In genomic region chr9:54527694-54528093, GRCm38 (mm10) we compare ENCODE assay signal across 31 mouse cellular contexts. TPM values are rescaled to one million over a fixed set of nuclear protein-coding genes. Genes with fewer than 3 reads are reported as not detected.
DNase-seq lines count a peak whose midpoint lies in the region; ATAC-seq and TF ChIP-seq lines count a peak whose summit lies in the region.
"Had no signal": no experiment of that assay in that cellular context is flagged by ENCODE, and none has a peak within 500 bp of the region (broad histone marks: within the 10 kb centered on the region; RNA-seq: fewer than 3 reads in every experiment).

No protein-coding gene starts in this region.

- in situ Hi-C loops in CH12.LX (cut with MboI; ENCODE audit: low pct_ligation_motif_present, low pct_unique_long_range_greater_than_20kb, low sequenced_read_pairs): no loop called here

- no peak overlapping the region for H3K4me3 ChIP-seq in forebrain, postnatal 0 days (ENCODE audit: low read depth, low read length)
- H3K4me3 ChIP-seq in forebrain, embryonic 11.5 days (ENCODE audit: low read depth, low read length): no peak overlapping the region
- no peak overlapping the region for H3K4me3 ChIP-seq in kidney, postnatal 0 days (replicated peaks; ENCODE audit: low read depth, low read length)
- no peak overlapping the region for H3K4me3 ChIP-seq in CH12.LX (replicated peaks in 1 of 3; ENCODE audit: low read depth in 2 of 3, low read length in 2 of 3, poor library complexity in 1 of 3)
- H3K4me3 ChIP-seq: embryonic facial prominence, embryonic 12.5 days; forebrain, embryonic 12.5 days; heart, embryonic 12.5 days; hindbrain, embryonic 12.5 days; neural tube, embryonic 15.5 days; stomach, embryonic 15.5 days had no signal

- dilution Hi-C loops in CH12.LX (cut with MboI; ENCODE audit: extremely low pct_ligation_motif_present, extremely low pct_unique_long_range_greater_than_20kb, low sequenced_read_pairs): no loop called here

- H3K27ac ChIP-seq in forebrain, postnatal 0 days (ENCODE audit: low read depth, low read length): no peak overlapping the region
- H3K27ac ChIP-seq in forebrain, embryonic 11.5 days (ENCODE audit: low read depth, low read length): no peak overlapping the region
- no peak overlapping the region for H3K27ac ChIP-seq in kidney, postnatal 0 days
- H3K27ac ChIP-seq in CH12.LX (ENCODE audit: insufficient read depth, low read depth): no peak overlapping the region
- H3K27ac ChIP-seq: embryonic facial prominence, embryonic 12.5 days; forebrain, embryonic 12.5 days; hindbrain, embryonic 12.5 days; macrophage; neural tube, embryonic 15.5 days; stomach, embryonic 15.5 days had no signal

- TF ChIP-seq CTCF in forebrain, postnatal 0 days (IDR thresholded peaks at IDR 0.05; ENCODE audit: low read depth): peak; percentile 52
- peak; percentile 45 for TF ChIP-seq CTCF in kidney, postnatal 0 days (IDR thresholded peaks at IDR 0.05; ENCODE audit: low read depth)
- peak in 1 of 2 experiments; percentile 51; a peak in 2 of 4 replicates for TF ChIP-seq CTCF in CH12.LX (conservative IDR thresholded peaks at IDR 0.05 in 1 of 2, IDR thresholded peaks at IDR 0.05 in 1 of 2; ENCODE audit: low read depth in 2 of 2, low read length in 2 of 2)
- TF ChIP-seq CTCF in brain, embryonic 14.5 days (IDR thresholded peaks at IDR 0.05; ENCODE audit: borderline replicate concordance, extremely low read depth, insufficient read depth, insufficient read length): no peak

- no peaks in the 10 kb centered on the region for H3K27me3 ChIP-seq in forebrain, postnatal 0 days (ENCODE audit: insufficient read depth, low read length)
- no peaks in the 10 kb centered on the region for H3K27me3 ChIP-seq in forebrain, embryonic 11.5 days (ENCODE audit: control insufficient read depth, insufficient read depth, low read length)
- no peaks in the 10 kb centered on the region for H3K27me3 ChIP-seq in kidney, postnatal 0 days (ENCODE audit: insufficient read depth, low read length)
- H3K27me3 ChIP-seq in CH12.LX (replicated peaks): no peaks in the 10 kb centered on the region
- H3K27me3 ChIP-seq: embryonic facial prominence, embryonic 12.5 days; forebrain, embryonic 12.5 days; heart, embryonic 12.5 days; hindbrain, embryonic 12.5 days; neural tube, embryonic 15.5 days; stomach, embryonic 15.5 days had no signal

- no peaks in the 10 kb centered on the region for H3K79me2 ChIP-seq in CH12.LX (replicated peaks; ENCODE audit: control insufficient read depth, extremely low read depth, insufficient read depth, poor library complexity, severe bottlenecking)

- no peak for TF ChIP-seq POLR2A in CH12.LX (IDR thresholded peaks at IDR 0.05; ENCODE audit: low read depth, low read length)
- no peak for TF ChIP-seq POLR2A in brain, embryonic 14.5 days (IDR thresholded peaks at IDR 0.05; ENCODE audit: borderline replicate concordance, extremely low read depth, insufficient read depth, insufficient read length, poor library complexity, severe bottlenecking)

- H3K9me3 ChIP-seq in forebrain, postnatal 0 days (ENCODE audit: low read length): no peaks in the 10 kb centered on the region
- H3K9me3 ChIP-seq in forebrain, embryonic 11.5 days (ENCODE audit: control insufficient read depth, low read length): no peaks in the 10 kb centered on the region
- H3K9me3 ChIP-seq in kidney, postnatal 0 days (replicated peaks; ENCODE audit: low read length): no peaks in the 10 kb centered on the region
- no peaks in the 10 kb centered on the region for H3K9me3 ChIP-seq in CH12.LX (replicated peaks; ENCODE audit: low read length)
- H3K9me3 ChIP-seq: embryonic facial prominence, embryonic 12.5 days; forebrain, embryonic 12.5 days; heart, embryonic 12.5 days; hindbrain, embryonic 12.5 days; neural tube, embryonic 15.5 days; stomach, embryonic 15.5 days had no signal

- no peak overlapping the region for H3K9ac ChIP-seq in forebrain, postnatal 0 days
- H3K9ac ChIP-seq in forebrain, embryonic 11.5 days (ENCODE audit: low read length): no peak overlapping the region
- H3K9ac ChIP-seq in kidney, postnatal 0 days (ENCODE audit: low read depth, low read length): no peak overlapping the region
- no peak overlapping the region for H3K9ac ChIP-seq in CH12.LX (ENCODE audit: insufficient read depth, low read depth)
- H3K9ac ChIP-seq: embryonic facial prominence, embryonic 12.5 days; forebrain, embryonic 12.5 days; heart, embryonic 12.5 days; hindbrain, embryonic 12.5 days; liver, postnatal 0 days; neural tube, embryonic 15.5 days; stomach, embryonic 15.5 days had no signal

- no peak for DNase-seq in forebrain, postnatal 0 days
- DNase-seq in forebrain, embryonic 11.5 days (ENCODE audit: low spot score): no peak
- peak; percentile 26 for DNase-seq in kidney, postnatal 0 days (ENCODE audit: low spot score)
- DNase-seq in kidney, postnatal 36 days: no peak
- DNase-seq in CH12.LX (ENCODE audit: extremely low read depth): no peak
- DNase-seq in brain, embryonic 14.5 days (ENCODE audit: low read depth): peak; percentile 5
- DNase-seq in gastrocnemius, postnatal 4 days (ENCODE audit: low spot score in 2 of 2): no peak
- DNase-seq in layer of hippocampus, postnatal 14 days (ENCODE audit: low spot score in 2 of 2): no peak
- DNase-seq: adrenal gland, postnatal 36 days; B cell, adult 2 months; cerebellum, adult 8-10 months; heart, postnatal 10 days; kidney, adult 9 months; kidney, postnatal 25 days; liver, postnatal 0 days; thymus, adult 18-20 months; thymus, postnatal 4 days had no signal

- TF ChIP-seq EP300 in CH12.LX (IDR thresholded peaks at IDR 0.05; ENCODE audit: low read length): no peak

- 72% methylated on average over 7 of the region's 7 CpGs for WGBS in forebrain, postnatal 0 days
- 82% methylated on average over 7 of the region's 7 CpGs for WGBS in forebrain, embryonic 11.5 days
- 58% methylated on average over 7 of the region's 7 CpGs for WGBS in kidney, postnatal 0 days

- H3K36me3 ChIP-seq in forebrain, postnatal 0 days (ENCODE audit: insufficient read depth): no peaks in the 10 kb centered on the region
- H3K36me3 ChIP-seq in forebrain, embryonic 11.5 days (ENCODE audit: control insufficient read depth, insufficient read depth, low read length): no peaks in the 10 kb centered on the region
- no peaks in the 10 kb centered on the region for H3K36me3 ChIP-seq in kidney, postnatal 0 days (ENCODE audit: insufficient read depth, low read length)
- no peaks in the 10 kb centered on the region for H3K36me3 ChIP-seq in CH12.LX (replicated peaks in 1 of 2; ENCODE audit: control insufficient read depth in 1 of 2, insufficient read depth in 1 of 2, low read length in 1 of 2)
- H3K36me3 ChIP-seq: embryonic facial prominence, embryonic 12.5 days; forebrain, embryonic 12.5 days; heart, embryonic 12.5 days; hindbrain, embryonic 12.5 days; neural tube, embryonic 15.5 days; stomach, embryonic 15.5 days had no signal

- H3K4me1 ChIP-seq in forebrain, postnatal 0 days (ENCODE audit: insufficient read depth): no peaks in the 10 kb centered on the region
- H3K4me1 ChIP-seq in forebrain, embryonic 11.5 days (replicated peaks; ENCODE audit: control insufficient read depth, insufficient read depth, low read length): no peaks in the 10 kb centered on the region; the same call in 1 of the 2 replicates
- H3K4me1 ChIP-seq in kidney, postnatal 0 days (replicated peaks; ENCODE audit: insufficient read depth, low read length): no peaks in the 10 kb centered on the region
- peaks cover 6 to 43% of the 10 kb centered on the region in 2 experiments; a peak in 3 of 4 replicates for H3K4me1 ChIP-seq in CH12.LX (ENCODE audit: control insufficient read depth in 1 of 2, insufficient read depth in 2 of 2)
- H3K4me1 ChIP-seq: embryonic facial prominence, embryonic 12.5 days; heart, embryonic 12.5 days; neural tube, embryonic 15.5 days; stomach, embryonic 15.5 days had no signal

- no peak for ATAC-seq in forebrain, postnatal 0 days
- no peak for ATAC-seq in forebrain, embryonic 11.5 days (replicated peaks; ENCODE audit: low FRiP score)
- ATAC-seq in kidney, postnatal 0 days (replicated peaks; ENCODE audit: low FRiP score, low read depth): no peak
- ATAC-seq: inflammation-experienced regulatory T-cells, adult 6 months; liver, postnatal 0 days; lung, postnatal 0 days had no signal

- TF ChIP-seq RAD21 in CH12.LX (IDR thresholded peaks at IDR 0.05; ENCODE audit: low read depth, low read length): peak; percentile 48

- no peak overlapping the region for H3K4me2 ChIP-seq in forebrain, postnatal 0 days (ENCODE audit: low read depth)
- H3K4me2 ChIP-seq in forebrain, embryonic 11.5 days (ENCODE audit: low read depth, low read length, severe bottlenecking): no peak overlapping the region
- H3K4me2 ChIP-seq in kidney, postnatal 0 days (ENCODE audit: low read length): no peak overlapping the region
- no peak overlapping the region for H3K4me2 ChIP-seq in CH12.LX (ENCODE audit: insufficient read depth, low read depth, poor library complexity, severe bottlenecking)
- H3K4me2 ChIP-seq: embryonic facial prominence, embryonic 12.5 days; forebrain, embryonic 12.5 days; heart, embryonic 12.5 days; hindbrain, embryonic 12.5 days; neural tube, embryonic 15.5 days; stomach, embryonic 15.5 days had no signal

RNA-seq across cellular contexts. Expression of gene Sh2d7, which starts 11.1 kb away (rescaled TPM):
- total RNA-seq in forebrain, postnatal 0 days (2014; rRNA removed): not detected in 2 replicates
- polyA plus RNA-seq in forebrain, postnatal 0 days (2015; fragmentation: Nextera tagmentation; extraction: Ambion mirVana): 0.05 TPM in 1 of 2 replicates, not detected in the other
- polyA plus RNA-seq in forebrain, embryonic 11.5 days (2014; fragmentation: Nextera tagmentation; extraction: Ambion mirVana): not detected in 2 replicates
- polyA plus RNA-seq in kidney, postnatal 0 days (2015; fragmentation: Nextera tagmentation; extraction: Ambion mirVana): not detected in 2 replicates
- total RNA-seq in CH12.LX (2012; rRNA removed): 0.81 and 0.84 TPM in 2 replicates
- total RNA-seq in CH12.LX (2014; rRNA removed): 0.83 and 0.90 TPM in 2 replicates
- polyA plus RNA-seq in CH12.LX (2012; ENCODE audit: insufficient read length, low read depth): 0.52 and 0.56 TPM in 2 replicates
- polyA plus RNA-seq in brain, embryonic 14.5 days (2012; rRNA removed): 0.11 and 0.19 TPM in 2 replicates
- not detected for total RNA-seq in gastrocnemius, postnatal 4 days (2021)
- under 1 TPM in 1 of 2 experiments, not detected in 1; 0.18 TPM for total RNA-seq in layer of hippocampus, postnatal 14 days (2021)
- total RNA-seq: adrenal gland, postnatal 36 days; gastrocnemius, adult 8-10 months; granulocyte monocyte progenitor cell, adult 5-6 weeks; heart, postnatal 10 days; layer of hippocampus, postnatal 10 days; liver, adult 2 months had no signal
- polyA plus RNA-seq: heart, embryonic 12.5 days; hindbrain, embryonic 12.5 days; inflammation-experienced regulatory T-cells, adult 6 months; limb, embryonic 11.5 days; liver, adult 2 months; liver, postnatal 0 days; lung, postnatal 0 days; macrophage; neural tube, embryonic 15.5 days; stomach, embryonic 15.5 days had no signal

RNA-seq across cellular contexts. Expression of gene Dmxl2, which starts 26.3 kb away (rescaled TPM):
- total RNA-seq in forebrain, postnatal 0 days (2014; rRNA removed): 108 and 129 TPM in 2 replicates
- 23.6 and 39.7 TPM in 2 replicates for polyA plus RNA-seq in forebrain, postnatal 0 days (2015; fragmentation: Nextera tagmentation; extraction: Ambion mirVana)
- 13.0 and 15.2 TPM in 2 replicates for polyA plus RNA-seq in forebrain, embryonic 11.5 days (2014; fragmentation: Nextera tagmentation; extraction: Ambion mirVana)
- polyA plus RNA-seq in kidney, postnatal 0 days (2015; fragmentation: Nextera tagmentation; extraction: Ambion mirVana): 7.5 and 8.5 TPM in 2 replicates
- total RNA-seq in CH12.LX (2012; rRNA removed): 20.1 and 23.7 TPM in 2 replicates
- total RNA-seq in CH12.LX (2014; rRNA removed): 21.8 and 24.2 TPM in 2 replicates
- 22.5 and 26.6 TPM in 2 replicates for polyA plus RNA-seq in CH12.LX (2012; ENCODE audit: insufficient read length, low read depth)
- polyA plus RNA-seq in brain, embryonic 14.5 days (2012; rRNA removed): 52.9 and 60.4 TPM in 2 replicates
- total RNA-seq in gastrocnemius, postnatal 4 days (2021): 1 to 10 TPM; 7.1 to 8.7 TPM
- 100 to 1,000 TPM; 225 to 231 TPM for total RNA-seq in layer of hippocampus, postnatal 14 days (2021)

RNA-seq across cellular contexts. Expression of gene Cib2, which starts 32.3 kb away (rescaled TPM):
- total RNA-seq in forebrain, postnatal 0 days (2014; rRNA removed): 56.7 and 61.2 TPM in 2 replicates
- 66.5 and 72.5 TPM in 2 replicates for polyA plus RNA-seq in forebrain, postnatal 0 days (2015; fragmentation: Nextera tagmentation; extraction: Ambion mirVana)
- 15.8 and 15.9 TPM in 2 replicates for polyA plus RNA-seq in forebrain, embryonic 11.5 days (2014; fragmentation: Nextera tagmentation; extraction: Ambion mirVana)
- 18.0 and 19.2 TPM in 2 replicates for polyA plus RNA-seq in kidney, postnatal 0 days (2015; fragmentation: Nextera tagmentation; extraction: Ambion mirVana)
- total RNA-seq in CH12.LX (2012; rRNA removed): 2.0 and 2.1 TPM in 2 replicates
- 3.3 and 3.4 TPM in 2 replicates for total RNA-seq in CH12.LX (2014; rRNA removed)
- polyA plus RNA-seq in CH12.LX (2012; ENCODE audit: insufficient read length, low read depth): 2.3 and 3.5 TPM in 2 replicates
- 24.7 and 28.2 TPM in 2 replicates for polyA plus RNA-seq in brain, embryonic 14.5 days (2012; rRNA removed)
- 10 to 100 TPM; 18.5 to 24.5 TPM for total RNA-seq in gastrocnemius, postnatal 4 days (2021)
- 10 to 100 TPM; 20.5 to 21.9 TPM for total RNA-seq in layer of hippocampus, postnatal 14 days (2021)

RNA-seq across cellular contexts. Expression of gene Idh3a, which starts 58.4 kb away (rescaled TPM):
- 94.6 and 100 TPM in 2 replicates for total RNA-seq in forebrain, postnatal 0 days (2014; rRNA removed)
- 171 and 183 TPM in 2 replicates for polyA plus RNA-seq in forebrain, postnatal 0 days (2015; fragmentation: Nextera tagmentation; extraction: Ambion mirVana)
- polyA plus RNA-seq in forebrain, embryonic 11.5 days (2014; fragmentation: Nextera tagmentation; extraction: Ambion mirVana): 119 and 123 TPM in 2 replicates
- polyA plus RNA-seq in kidney, postnatal 0 days (2015; fragmentation: Nextera tagmentation; extraction: Ambion mirVana): 247 and 272 TPM in 2 replicates
- total RNA-seq in CH12.LX (2012; rRNA removed): 102 and 135 TPM in 2 replicates
- 192 and 198 TPM in 2 replicates for total RNA-seq in CH12.LX (2014; rRNA removed)
- 178 and 186 TPM in 2 replicates for polyA plus RNA-seq in CH12.LX (2012; ENCODE audit: insufficient read length, low read depth)
- 75.5 and 82.6 TPM in 2 replicates for polyA plus RNA-seq in brain, embryonic 14.5 days (2012; rRNA removed)
- total RNA-seq in gastrocnemius, postnatal 4 days (2021): 100 to 1,000 TPM; 254 to 292 TPM
- total RNA-seq in layer of hippocampus, postnatal 14 days (2021): 100 to 1,000 TPM; 210 to 214 TPM

Comparison
In these comparisons a context has a peak if more than half of its experiments do, and no peak if none do; other contexts are left out.
1. DNase-seq: peak in kidney, postnatal 0 days (single experiment) and brain, embryonic 14.5 days (single experiment); none in forebrain, postnatal 0 days (single experiment), forebrain, embryonic 11.5 days (single experiment), kidney, postnatal 36 days (0 of 2), CH12.LX (single experiment), gastrocnemius, postnatal 4 days (0 of 2) and layer of hippocampus, postnatal 14 days (0 of 2).